18 mouse cellular contexts compared by ENCODE assay signal in the genomic region with DNA sequence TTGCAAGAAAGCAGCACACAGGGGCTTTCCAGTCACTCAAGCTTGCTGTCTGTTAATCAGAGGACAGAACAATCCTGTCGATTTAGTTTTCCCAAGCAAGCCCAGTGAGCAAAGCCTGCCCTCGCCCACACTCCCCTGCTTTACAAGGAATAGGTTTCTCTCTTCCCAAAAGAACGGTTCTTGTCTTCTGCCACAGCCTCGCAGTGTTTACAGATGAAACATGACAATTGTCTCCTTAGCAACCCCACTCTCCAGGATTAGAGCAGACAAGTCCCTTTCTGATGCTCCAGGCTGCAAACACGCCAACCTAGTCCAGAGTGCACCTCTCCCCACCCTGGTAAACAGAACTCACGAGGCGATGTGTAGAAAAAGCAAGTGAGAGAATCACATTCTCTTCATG.
DNase-seq lines count a peak whose midpoint lies in the region; ATAC-seq lines count a peak whose summit lies in the region.
"Had no signal": no experiment of that assay in that cellular context is flagged by ENCODE, and none has a peak within 500 bp of the region (broad histone marks: within the 10 kb centered on the region; RNA-seq: fewer than 3 reads in every experiment).

No protein-coding gene starts in this region.

- H3K27ac ChIP-seq in midbrain, embryonic 11.5 days (ENCODE audit: low read depth, low read length), result no peak overlapping the region
- H3K27ac ChIP-seq: embryonic facial prominence, embryonic 12.5 days; heart, embryonic 13.5 days; limb, embryonic 15.5 days; macrophage; neural tube, embryonic 15.5 days had no signal

- peak overlapping the region; percentile 5; the same call in 1 of the 2 replicates for H3K9ac ChIP-seq in midbrain, embryonic 11.5 days (ENCODE audit: low read length)
- H3K9ac ChIP-seq: embryonic facial prominence, embryonic 12.5 days; heart, embryonic 13.5 days; limb, embryonic 15.5 days; neural tube, embryonic 15.5 days had no signal

- H3K4me3 ChIP-seq in midbrain, embryonic 11.5 days (ENCODE audit: low read depth, low read length), result no peak overlapping the region
- H3K4me3 ChIP-seq: embryonic facial prominence, embryonic 12.5 days; heart, embryonic 13.5 days; limb, embryonic 15.5 days; neural tube, embryonic 15.5 days had no signal

- H3K4me1 ChIP-seq in midbrain, embryonic 11.5 days (ENCODE audit: control insufficient read depth, insufficient read depth, low read length), result peaks cover 3% of the 10 kb centered on the region
- H3K4me1 ChIP-seq: heart, embryonic 13.5 days had no signal

- no peaks in the 10 kb centered on the region for H3K27me3 ChIP-seq in midbrain, embryonic 11.5 days (ENCODE audit: control insufficient read depth, insufficient read depth, low read length)
- H3K27me3 ChIP-seq: embryonic facial prominence, embryonic 12.5 days; limb, embryonic 15.5 days; neural tube, embryonic 15.5 days had no signal

- H3K4me2 ChIP-seq in midbrain, embryonic 11.5 days, result no peak overlapping the region
- H3K4me2 ChIP-seq: embryonic facial prominence, embryonic 12.5 days; heart, embryonic 13.5 days; limb, embryonic 15.5 days; neural tube, embryonic 15.5 days had no signal

- peak; percentile 28 to 53 for DNase-seq in frontal cortex, postnatal 36 days (ENCODE audit: low spot score in 2 of 2)
- no peak for DNase-seq in frontal cortex, postnatal 25 days (ENCODE audit: low spot score in 2 of 2)
- DNase-seq in left cerebral cortex, postnatal 14 days (ENCODE audit: low spot score in 2 of 2), result peak; percentile 49 to 65
- DNase-seq in left cerebral cortex, adult 11 months (ENCODE audit: low spot score), result no peak
- peak; percentile 82 for DNase-seq in midbrain, embryonic 11.5 days (ENCODE audit: low spot score, missing footprints)
- peak; percentile 61 for DNase-seq in telencephalon, adult 2 months (ENCODE audit: low read depth, low spot score)
- no peak for DNase-seq in ovary, postnatal 10 days (ENCODE audit: low spot score)
- DNase-seq: cerebellum, adult 11-12 months; gastrocnemius, postnatal 36 days; heart, postnatal 4 days; kidney, postnatal 10 days; lung, adult 18-20 months; thymus, adult 2 months had no signal

- intact Hi-C loops in left cerebral cortex, postnatal 14 days (cut with DNase I), result no loop called here

- H3K36me3 ChIP-seq in midbrain, embryonic 11.5 days (ENCODE audit: control insufficient read depth, insufficient read depth, low read length), result no peaks in the 10 kb centered on the region
- H3K36me3 ChIP-seq: embryonic facial prominence, embryonic 12.5 days; heart, embryonic 13.5 days; limb, embryonic 15.5 days; neural tube, embryonic 15.5 days had no signal

- ATAC-seq in midbrain, embryonic 11.5 days (ENCODE audit: low FRiP score), result no peak

- 35% methylated on average over 7 of the region's 7 CpGs for WGBS in midbrain, embryonic 11.5 days

- H3K9me3 ChIP-seq in midbrain, embryonic 11.5 days (ENCODE audit: control insufficient read depth, low read length), result no peaks in the 10 kb centered on the region
- H3K9me3 ChIP-seq: embryonic facial prominence, embryonic 12.5 days; heart, embryonic 13.5 days; limb, embryonic 15.5 days; neural tube, embryonic 15.5 days had no signal

Comparison
In these comparisons a context has a peak if more than half of its experiments do, and no peak if none do; other contexts are left out.
1. DNase-seq: peak in frontal cortex, postnatal 36 days (2 of 2), left cerebral cortex, postnatal 14 days (2 of 2), midbrain, embryonic 11.5 days (single experiment) and telencephalon, adult 2 months (single experiment); none in frontal cortex, postnatal 25 days (0 of 2), left cerebral cortex, adult 11 months (single experiment) and ovary, postnatal 10 days (single experiment).